Mouse (Mus musculus): ENCODE data around the gene Synj2bp.

DNA sequence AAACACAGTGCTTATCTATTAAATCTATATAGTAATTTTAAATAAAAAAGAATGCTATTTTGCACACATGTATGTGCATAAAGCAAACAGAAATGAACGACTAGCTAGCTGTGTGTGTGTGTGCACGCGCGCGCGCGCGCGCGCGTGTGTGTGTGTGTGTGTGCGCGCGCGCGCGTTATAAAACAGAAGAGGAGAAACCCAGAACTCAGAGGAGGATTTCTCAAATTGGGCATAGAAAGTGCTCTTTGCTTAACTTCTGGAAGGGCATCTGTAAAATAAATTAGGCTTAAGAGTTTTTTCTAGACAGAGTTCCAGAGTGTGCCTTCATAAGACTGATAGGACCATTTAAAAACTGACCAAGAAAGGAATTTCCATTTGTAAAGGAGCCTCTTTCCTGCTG is 49.1 kb downstream of the Synj2bp start:
- TF ChIP-seq CTCF (IDR thresholded peaks at IDR 0.05): no peak
- no peak for TF ChIP-seq EP300 (IDR thresholded peaks at IDR 0.05)

Data from lung, postnatal 0 days (tissue).